Mouse (Mus musculus) megakaryocyte-erythroid progenitor cell, adult 5-6 weeks (primary cell): ENCODE measurements around the gene Rnf31. TPM values are rescaled to one million over a fixed set of nuclear protein-coding genes. Genes with fewer than 3 reads are reported as not detected.
A peak's percentile ranks its signal among the peaks of the same experiment; 100 is the strongest.

Experiments
- ATAC-seq: replicated peaks from 2 replicates; pipeline ENCODE4 v1.8.0; 2016; ENCODE audit warnings: mild to moderate bottlenecking, inconsistent platforms; ENCODE audit not compliant: severe bottlenecking, poor library complexity, low FRiP score, low TSS enrichment
- total RNA-seq, 2 experiments: library from RNA; stranded (forward) in 1 of 2; stranded (reverse) in 1 of 2; fragments of 200-1000, 215-1000 nt in 1 of 2; fragments of >200 nt in 1 of 2; fragmentation: Nextera tagmentation in 1 of 2; gene quantifications; 2 replicates each; pipeline ENCODE4 v1.2.3; 2014 to 2017

Gene Rnf31
- total RNA-seq, 2 experiments from 2014 or later: 23.8 to 35.8 TPM

DNA sequence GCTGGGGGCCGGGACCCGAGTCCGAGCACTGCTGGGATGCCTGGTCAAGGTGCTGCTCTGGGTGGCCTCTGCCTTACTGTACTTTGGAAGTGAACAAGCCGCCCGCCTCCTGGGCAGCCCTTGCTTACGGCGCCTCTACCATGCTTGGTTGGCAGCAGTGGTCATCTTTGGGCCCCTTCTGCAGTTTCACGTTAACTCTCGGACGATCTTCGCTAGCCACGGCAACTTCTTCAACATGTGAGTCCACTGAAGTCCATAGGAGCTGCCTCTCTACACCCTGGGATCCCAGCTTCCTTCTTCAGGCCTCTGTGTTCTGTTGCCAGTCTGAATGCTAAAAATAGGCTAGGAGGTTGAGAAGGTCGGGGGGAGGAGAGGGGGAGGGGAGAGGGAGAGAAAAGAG is 15.8 kb upstream of the Rnf31 start:
- ATAC-seq: no peak

DNA sequence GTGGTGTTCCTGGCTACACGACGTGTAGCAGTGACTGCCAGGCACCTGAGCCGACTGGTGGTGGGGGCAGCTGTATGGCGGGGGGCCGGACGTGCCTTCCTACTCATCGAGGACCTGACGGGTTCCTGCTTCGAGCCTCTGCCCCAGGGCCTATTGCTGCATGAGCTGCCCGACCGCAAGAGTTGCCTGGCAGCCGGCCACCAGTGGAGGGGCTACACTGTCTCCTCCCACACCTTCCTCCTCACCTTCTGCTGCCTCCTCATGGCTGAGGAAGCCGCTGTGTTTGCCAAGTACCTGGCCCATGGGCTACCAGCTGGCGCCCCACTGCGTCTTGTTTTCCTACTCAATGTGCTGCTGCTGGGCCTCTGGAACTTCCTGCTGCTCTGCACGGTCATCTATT is 15.1 kb upstream of the Rnf31 start:
- no peak for ATAC-seq

DNA sequence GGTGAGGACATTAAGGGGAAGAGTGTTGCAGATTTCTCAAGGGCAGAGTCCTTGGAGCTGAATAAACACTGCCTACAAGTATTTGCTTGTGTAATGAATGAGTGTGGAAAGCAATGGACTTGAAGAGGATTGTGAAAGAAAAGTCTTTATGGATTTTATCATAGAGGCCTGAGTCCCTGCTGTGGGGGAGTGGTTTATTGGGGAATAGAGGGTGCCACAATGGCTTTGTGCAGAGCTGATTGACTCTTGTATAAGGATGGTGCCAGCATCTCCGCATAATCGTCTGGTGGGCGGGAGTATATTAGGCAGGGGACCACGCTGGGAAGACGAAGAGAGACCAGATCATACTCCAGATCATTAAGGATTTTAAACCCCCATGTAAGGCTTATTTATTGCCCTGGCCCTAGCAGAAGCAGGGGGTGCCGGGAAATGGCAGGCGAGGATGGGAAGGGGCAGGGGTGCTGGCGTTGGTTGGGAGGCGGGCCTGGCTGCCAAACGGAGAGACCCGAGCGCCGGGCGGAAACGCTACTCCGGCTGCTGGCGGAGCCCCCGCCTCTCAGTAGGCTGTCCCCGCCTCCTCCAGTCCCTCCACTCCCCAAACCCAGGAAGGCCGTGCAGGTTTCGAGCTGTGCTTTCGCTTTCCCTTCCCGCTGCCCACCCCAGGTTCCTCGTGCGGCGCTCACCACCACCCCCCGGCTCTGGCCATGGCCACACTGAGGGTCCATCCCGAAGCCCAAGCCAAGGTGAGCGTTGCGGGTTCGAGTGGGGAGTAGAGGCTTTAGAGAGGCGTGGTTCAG is 13.4 kb upstream of the Rnf31 start, which contains the start of gene Psme1:
Gene Psme1, plus strand, starts transcription at position 253 of the 797 bp plus-strand sequence.
- peak; percentile 78 for ATAC-seq

DNA sequence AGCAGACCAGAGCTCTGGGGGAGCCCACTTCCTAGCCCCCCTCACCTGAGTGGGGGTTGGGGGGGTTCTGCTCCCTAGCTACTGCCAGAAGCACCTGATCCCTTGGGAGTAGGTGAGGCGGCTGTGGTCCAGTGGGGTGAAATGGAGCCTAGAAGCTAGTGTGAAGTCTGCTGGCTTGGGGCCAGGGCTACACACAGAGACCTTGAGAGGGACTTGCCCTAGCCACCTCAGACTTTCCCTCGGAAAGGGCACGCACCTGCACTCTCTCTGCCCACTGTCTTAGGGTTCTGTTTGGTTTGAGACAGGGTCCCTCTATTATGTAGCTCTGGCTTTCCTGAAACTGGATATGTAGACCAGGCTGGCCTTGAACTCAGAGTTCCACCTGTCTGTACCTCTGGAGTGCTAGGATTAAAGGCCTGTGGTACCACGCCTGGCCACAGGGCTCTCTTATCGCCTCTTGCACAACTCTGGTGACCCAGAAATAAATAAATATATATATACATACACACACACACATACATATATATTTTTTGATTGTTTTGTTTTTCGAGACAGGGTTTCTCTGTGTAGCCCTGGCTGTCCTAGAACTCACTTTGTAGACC is 12.7 kb upstream of the Rnf31 start:
- peak; percentile 69 for ATAC-seq

DNA sequence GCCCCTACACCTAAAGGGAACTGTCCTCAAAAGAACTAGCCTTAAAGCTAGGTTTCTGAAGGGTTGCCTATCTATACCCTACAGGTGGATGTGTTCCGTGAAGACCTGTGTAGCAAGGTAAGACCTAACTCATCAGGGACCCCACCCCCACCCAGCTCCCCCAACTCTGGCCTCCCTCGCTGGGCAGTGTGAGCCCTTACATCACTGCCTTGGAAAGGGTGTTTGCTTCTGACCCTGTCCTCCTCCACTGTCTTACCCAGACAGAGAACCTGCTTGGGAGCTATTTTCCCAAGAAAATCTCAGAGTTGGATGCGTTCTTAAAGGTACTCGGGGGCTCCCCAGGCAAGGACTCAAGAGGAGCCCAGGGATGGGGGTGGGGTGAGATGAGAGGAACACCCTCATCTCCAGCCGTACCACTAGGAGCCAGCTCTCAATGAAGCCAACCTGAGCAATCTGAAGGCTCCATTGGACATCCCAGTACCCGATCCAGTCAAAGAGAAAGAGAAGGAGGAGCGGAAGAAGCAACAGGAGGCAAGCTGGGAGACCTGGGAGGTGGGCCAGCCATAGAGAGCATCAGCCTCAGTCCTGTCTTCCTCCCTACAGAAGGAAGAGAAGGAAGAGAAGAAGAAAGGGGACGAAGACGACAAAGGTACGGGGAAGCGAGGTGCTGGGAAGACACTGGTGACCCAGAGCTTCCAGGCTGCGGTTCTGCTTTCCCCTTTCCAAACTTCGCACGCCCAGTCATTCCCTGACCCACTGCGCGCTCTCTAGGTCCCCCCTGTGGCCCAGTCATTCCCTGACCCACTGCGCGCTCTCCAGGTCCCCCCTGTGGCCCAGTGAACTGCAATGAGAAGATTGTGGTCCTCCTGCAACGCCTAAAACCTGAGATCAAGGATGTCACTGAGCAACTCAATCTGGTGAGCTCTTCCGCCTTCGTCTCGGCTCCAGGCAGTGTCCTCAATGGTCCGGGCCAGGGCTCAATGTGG is 11.7 kb upstream of the Rnf31 start:
- no peak for ATAC-seq

DNA sequence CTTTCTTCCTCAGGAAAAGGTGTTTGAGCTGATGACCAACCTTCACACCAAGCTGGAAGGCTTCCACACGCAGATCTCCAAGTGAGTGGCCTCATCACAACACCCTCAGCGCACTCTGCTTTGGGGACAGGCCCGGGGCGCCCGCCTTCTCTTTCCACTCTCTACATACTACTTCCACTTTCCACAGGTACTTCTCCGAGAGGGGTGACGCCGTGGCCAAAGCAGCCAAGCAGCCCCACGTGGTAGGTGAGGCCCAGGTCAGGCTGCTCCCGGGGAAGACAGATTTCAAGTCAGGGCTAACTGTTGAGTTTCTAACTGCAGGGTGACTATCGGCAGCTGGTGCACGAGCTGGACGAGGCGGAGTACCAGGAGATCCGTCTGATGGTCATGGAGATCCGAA is 10.8 kb upstream of the Rnf31 start:
- no peak for ATAC-seq

DNA sequence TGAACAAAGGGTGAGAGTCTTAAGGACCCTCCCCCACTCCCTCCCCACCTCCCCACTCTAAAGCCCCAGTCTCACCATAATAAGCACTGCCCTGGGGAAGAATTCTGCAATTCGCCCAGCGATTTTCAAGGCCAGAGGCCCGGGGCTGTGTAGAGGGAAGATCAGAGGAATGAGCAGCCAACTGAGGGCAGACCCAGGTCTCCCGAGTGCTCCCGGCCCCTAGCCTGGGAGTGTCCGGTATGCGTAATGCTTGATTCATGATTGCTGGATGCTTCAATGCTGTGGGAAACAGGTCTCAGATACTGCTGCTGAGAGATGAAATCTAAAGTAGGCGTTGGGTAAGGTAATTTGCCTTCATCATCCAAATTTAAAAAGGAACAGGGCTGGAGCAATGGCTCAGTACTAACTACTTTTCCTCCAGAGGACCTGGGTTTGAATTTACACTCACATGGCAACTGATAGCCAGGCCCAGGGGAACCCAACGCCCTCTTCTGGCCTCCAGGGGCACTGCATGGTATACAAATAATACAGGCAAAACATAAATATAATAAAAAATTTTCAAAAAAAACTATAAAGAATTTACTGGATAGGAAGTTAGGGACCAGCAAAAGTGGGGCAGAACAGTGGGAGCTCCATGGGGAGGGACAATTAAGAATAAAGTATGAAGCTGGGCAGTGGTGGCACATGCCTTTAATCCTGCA is 9.4 kb upstream of the Rnf31 start:
- ATAC-seq: no peak

DNA sequence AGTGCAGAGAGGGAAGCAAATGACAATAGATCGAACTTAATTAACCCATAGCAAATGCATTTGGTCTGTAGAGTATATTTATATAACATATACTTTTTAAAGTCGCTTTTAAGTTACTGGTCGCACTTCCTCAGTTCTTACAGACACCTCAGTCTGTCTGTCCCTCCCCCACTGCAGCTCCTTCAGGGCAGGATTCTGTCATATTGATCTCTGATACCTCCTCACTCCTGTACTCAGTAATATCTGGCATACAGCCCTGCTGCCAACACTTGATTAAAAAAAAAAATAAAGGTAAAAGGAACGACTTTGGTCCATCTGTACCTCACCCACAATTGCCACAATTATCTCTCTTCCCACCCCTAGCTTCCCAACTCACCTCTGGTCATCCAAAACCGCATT is 7.2 kb upstream of the Rnf31 start:
- no peak for ATAC-seq

DNA sequence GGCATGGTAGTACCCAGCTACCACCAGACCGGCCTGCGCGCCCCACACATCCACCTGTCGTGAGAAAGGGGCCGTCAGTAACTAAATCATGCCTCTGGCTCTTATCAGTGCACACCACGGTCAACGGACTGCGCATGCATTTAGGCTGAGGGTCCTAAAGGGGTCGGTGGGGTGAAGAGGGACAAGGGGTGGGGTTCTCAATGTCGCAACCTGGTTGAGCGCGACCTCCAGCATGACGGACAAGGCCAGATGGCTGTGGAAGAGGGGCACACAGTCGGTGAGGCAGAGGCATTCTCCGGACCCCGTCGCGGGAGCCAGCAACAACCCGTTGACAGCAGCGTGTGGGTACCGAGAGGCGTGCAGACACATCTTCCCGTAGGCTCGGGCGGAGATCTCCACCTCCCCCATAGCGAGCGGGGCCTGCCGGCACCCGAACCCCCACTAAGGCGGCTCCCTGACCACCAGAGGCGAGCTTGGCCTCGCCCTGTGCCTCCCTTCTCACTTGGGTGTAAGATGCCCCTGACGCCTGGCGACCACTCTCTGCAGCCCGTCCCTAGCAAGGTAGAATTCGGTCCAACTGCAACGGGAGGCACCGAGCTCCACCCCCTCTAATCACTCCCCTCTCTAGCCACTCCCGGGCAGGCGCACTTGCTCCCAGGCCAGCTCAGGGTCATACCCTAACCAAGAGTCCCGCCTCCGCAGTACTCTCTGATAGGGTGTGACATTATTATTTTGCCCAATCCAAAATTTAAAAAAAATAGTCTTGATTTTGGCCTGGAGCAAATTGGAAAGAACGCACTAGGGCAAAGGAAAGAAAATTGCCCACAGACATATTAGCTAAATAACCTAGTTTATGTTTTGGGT is 6.6 kb upstream of the Rnf31 start, which contains the start of gene Emc9:
Gene Emc9, minus strand, starts transcription at position 601 of the 864 bp plus-strand sequence.
- peak; percentile 85 for ATAC-seq

DNA sequence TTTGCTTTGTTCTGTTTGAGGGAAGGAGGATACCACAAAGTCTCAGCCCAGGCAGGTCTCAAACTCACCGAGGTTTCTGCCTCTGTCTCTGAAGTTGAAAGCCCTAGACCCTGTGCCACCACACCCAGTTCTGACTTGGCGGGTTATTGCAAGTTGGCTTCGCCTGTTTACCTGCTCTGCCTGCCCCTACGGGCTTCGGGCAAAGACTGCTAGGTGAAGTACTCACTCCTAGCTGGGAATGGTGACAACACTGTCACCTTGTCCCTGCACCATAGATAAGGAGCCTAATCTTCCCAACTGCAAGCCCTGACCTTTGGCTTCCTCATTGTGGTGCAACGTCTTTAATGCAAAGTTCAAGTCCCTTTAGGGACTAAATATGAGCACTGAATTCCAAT is 5.9 kb upstream of the Rnf31 start:
- ATAC-seq: peak; percentile 12

DNA sequence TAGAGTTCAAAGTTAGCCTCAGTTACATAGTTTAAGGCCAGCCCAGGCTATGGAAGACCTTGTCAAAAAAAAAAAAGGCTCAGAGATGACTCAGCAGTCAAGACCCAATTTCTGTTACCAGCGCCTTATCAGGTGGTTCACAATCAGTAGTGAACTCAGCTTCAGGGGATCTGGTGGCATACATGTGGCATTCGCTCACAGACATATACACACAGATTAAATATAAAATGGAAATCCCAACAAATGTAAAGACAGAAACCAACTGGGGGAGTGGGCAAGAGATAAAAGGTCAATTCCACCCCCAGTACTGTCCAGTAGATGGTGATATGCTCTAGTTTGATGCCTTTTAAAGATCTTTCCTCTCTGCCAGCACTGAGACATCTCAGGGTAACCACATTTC is 5.4 kb upstream of the Rnf31 start:
- ATAC-seq: peak; percentile 50

DNA sequence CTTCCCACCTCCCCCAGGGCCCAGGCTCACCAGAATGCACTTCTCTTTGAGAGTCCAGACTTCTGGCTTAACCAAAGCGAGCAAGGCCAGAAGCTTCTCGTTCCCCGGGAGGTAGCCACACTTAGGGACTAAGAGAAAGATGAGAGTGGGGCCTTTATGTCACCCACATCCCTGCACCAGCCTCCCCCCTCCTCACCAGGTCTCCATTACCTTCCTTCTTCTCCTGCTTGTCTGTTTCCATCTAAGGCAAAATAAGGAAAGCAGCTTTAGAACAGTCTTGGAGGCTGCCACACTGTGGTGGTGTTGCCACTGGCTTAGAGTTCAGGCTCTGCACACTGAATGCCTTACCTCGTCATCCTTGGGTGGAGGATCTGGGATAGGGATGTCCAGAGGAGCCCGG is 2.2 kb upstream of the Rnf31 start:
- no peak for ATAC-seq

DNA sequence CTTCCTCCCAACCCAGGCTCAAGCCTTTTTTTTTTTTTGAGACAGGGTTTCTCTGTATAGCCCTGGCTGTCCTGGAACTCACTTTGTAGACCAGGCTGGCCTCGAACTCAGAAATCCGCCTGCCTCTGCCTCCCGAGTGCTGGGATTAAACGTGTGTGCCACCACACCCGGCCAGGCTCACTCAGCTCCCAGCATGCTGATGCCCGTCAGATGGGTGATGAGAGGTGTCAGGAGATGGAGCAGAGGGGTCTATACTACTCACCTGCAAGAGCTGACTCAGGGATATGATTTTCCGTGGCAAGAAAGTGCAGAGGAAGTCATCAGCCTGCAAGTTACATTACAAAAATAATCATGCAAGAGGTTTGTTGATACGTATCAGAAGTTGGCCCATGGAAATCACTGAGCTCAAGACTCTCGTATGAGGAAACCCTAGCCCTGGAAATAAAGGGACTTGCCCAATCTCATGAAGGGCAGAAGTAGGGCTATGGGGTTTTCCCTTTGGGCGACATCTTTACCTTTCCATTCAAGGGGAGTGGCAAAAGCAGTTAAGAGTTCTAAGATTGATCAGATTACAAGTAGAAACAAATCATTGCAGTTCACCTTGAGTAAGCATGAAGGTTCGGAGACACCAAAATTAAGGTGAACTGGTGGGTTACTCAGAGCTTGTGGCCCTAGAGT is 1.6 kb upstream of the Rnf31 start:
- ATAC-seq: no peak

DNA sequence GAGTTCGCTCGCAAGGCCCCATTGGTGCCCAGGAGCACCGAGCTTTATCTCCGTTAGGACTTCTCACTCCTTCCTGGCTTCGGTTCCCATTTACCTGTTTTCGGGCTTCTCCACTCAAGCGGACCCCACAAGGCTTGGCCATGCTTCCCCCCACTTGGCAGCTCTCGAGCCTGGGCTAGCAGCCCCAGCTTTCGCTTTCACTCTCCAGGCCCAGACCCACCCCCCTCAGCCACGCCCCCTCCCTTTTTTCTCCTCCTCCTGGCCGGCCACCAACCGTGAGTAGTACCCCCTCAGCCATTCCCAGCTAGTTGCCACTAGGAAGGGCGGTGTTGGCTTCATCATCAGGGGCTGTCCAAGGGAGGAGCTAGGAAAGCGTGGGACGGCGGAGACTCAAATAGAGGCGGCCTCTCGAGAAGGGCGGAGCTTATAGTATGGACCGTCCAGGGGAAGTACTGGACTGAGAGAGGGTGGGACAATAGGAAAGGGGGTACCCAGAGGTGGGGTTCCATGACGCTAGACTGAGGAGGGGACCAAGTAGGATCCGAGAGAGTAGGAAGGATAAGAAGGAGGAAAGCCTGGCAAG is 669 bp upstream of the Rnf31 start, which contains the start of gene Psme2:
Gene Psme2, minus strand, starts transcription at position 366 of the 583 bp plus-strand sequence.
- ATAC-seq: peak; percentile 80

DNA sequence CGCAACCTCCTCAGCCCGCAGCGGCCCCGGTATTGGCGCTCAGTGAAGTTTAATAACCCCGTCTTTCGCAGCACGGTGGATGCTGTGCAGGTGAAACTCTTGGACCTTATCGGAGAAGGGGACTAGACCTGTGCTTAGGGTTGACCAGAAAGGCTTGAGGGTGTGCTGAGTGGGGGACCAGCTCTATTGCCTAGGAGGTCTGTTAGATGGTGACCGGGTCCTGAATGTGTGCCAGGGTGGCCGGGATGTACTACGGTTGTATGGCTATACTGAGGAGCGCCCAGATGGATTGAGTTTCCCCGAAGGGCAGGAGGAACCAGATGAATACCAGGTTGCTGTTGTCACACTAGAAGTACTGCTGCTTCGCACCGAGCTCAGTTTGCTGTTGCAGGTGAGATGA is 718 bp downstream of the Rnf31 start:
- no peak for ATAC-seq

DNA sequence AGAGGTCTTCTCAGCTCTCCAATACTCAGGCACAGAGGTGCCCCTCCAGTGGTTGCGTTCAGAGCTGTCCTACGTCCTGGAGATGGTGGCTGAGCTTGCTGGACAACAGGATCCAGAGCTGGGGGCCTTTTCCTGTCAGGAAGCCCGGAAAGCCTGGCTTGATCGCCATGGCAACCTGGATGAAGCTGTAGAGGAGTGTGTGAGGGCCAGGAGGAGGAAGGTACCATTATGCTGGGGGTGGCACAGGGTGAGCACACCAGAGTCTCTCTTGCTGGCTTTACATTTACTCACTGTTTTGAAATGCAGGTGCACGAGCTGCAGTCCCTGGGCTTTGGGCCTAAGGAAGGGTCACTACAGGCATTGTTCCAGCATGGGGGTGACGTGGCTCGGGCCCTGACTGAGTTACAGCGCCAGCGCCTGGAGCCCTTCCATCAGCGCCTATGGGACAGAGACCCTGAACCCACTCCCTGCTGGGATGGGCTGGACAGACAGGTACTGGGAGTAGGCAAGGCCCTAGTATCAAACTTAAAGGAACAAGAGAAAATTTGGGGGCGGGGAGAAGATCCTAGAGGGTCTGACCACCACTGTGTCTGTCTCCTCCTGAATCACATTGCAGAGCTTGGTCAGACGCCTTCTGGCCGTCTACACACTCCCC is 4.7 kb downstream of the Rnf31 start:
- ATAC-seq: no peak
